Mouse (Mus musculus): Measurements from ENCODE around the gene Lat. TPM values are rescaled to one million over a fixed set of nuclear protein-coding genes. Genes with fewer than 3 reads are reported as not detected.

The Lat gene
- polyA plus RNA-seq (2014; fragmentation: Illumina TruSeq; extraction: RNeasy Lipid Tissue Mini Kit (QIAGEN cat#74804); ENCODE audit: low read depth, low replicate concordance), result not detected

DNA sequence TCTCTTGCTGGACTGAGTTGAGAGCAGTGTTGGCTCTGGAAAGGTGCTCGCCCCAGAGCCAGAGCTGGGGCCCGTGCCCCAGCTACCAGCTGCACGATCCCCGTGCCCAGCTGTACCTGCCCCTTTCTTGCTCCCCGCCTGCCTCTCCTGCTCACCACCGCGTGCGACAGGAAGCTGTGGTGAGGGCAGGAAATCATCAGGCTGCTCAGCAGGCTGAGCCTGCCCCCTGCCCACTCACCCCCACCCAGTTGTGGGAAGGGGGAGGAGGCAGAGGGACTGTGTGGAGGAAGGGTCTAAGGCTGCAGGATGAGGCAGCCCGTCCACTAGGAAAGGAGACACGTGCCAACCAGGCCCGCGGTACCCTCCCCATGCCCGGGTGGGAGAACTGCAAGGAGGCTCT, at the start of gene Lat:
Lat (minus strand) TSS at position 178 of the 400 bp plus-strand sequence.

DNA sequence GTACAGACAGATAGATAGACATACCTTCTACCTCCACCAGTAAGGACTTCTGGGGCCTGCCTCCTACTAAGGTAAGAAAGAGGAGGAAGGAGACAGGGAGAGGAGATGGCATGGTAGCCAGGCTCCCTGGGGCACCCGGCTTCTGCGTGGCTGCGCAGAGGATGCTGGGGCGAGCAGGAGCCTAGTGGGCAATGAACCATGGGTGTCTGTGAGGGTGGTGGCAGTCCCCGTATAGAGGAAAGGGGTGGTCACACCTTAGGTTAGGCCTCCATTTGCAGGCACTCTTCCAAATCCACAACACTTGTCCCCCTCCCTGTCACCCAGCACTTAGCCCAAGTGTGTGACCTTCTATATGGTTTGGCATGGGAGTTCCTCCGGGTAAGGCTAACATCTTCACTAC, 45.4 kb upstream of the Lat start, which contains the start of gene Cd19:
Cd19 (minus strand) TSS at position 165 of the 400 bp plus-strand sequence.

DNA sequence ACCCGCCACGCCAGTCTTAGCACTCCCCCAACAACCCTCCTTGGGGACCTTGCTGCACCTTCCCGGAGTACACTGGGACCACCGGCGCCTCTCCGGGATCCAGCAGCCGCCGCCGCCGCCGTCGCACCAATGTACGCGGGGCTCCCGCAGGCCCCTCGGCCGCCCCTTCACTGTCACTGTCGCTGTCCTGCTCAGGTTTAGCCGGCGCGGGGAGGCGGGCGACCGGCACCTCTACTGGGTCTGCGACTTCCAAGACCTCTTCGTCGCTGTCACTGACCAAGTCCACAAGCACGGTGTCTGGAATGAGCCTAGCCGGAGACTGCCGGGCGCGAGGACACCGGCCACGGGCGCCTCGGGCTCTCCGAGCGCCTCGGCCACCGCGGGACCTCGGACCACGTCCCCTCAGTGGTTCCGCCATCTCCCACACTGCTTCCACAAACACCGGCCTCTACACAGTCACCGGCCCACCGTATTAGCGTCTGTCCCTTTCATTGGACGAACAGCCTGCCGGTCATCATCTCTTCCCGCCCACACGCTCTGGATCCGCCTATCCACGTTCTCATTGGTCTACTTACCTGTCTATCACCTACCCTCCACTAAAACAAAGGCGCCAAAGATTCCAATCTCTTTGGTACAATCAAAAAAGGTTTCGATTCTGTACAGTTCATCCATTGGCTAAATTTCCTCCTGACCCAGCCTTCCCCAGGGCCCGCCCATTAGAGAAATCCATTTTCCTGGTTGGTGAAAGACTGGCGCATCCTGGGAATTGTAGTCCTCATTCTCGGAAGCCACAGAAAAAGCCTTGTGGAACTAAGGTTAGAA, 27.1 kb upstream of the Lat start, which contains the start of gene Nfatc2ip:
Nfatc2ip (minus strand) TSS at position 440 of the 822 bp plus-strand sequence.

DNA sequence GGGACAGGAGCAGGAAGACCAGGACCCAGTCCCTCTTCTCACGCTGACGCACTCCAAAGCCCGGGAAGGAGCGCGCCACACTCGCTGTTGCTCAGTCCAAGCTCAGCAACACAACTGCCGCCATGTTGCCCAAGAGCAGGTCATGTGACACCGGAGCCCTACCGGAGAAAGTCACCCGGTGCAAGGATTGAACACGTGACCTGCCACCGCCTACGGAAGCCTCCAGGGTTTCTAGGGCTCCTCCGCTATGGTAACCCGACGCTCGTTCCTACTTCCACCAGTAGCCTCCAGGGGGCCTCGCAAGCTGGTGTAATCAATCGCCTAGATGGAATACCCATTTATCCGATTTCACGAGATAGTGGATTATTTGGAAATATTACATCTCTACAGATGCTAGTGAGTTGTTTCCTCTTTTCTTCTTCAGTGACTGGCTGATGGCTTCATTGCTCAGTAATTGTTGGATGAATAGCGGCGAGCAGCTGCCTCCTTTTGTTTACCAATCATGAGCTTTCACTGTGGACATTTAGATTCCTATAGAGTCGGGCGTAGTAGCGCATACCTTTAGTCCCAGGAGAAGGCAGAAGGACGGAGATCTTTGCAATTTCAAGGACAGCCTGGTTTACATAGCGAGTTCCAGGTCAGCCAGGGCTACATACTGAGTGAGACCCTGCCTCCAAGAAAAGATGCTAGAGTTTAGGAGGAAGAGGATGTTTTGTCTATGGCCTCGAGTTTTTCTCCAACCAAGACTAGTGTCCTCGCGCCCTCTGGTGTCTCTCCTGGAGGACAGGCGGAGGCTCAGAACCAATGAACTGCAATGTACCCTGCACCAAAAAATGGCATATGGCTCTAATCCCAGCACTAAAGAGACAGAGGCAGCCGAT, 8.1 kb upstream of the Lat start, which contains the start of gene Spns1:
Spns1 (minus strand) TSS at position 173 of the 881 bp plus-strand sequence.

Other genes starting within 250 kb of the Lat start
- 72.1 TPM for gene Xpo6, start 169.1 kb downstream of the Lat start, polyA plus RNA-seq (2014; fragmentation: Illumina TruSeq; extraction: RNeasy Lipid Tissue Mini Kit (QIAGEN cat#74804); ENCODE audit: low read depth, low replicate concordance)
- gene Sbk1, start 97.0 kb downstream of the Lat start, polyA plus RNA-seq (2014; fragmentation: Illumina TruSeq; extraction: RNeasy Lipid Tissue Mini Kit (QIAGEN cat#74804); ENCODE audit: low read depth, low replicate concordance), result 25.2 TPM
- 2.4 TPM for gene Spns1, start 7.9 kb upstream of the Lat start, polyA plus RNA-seq (2014; fragmentation: Illumina TruSeq; extraction: RNeasy Lipid Tissue Mini Kit (QIAGEN cat#74804); ENCODE audit: low read depth, low replicate concordance)
- gene Nfatc2ip, start 27.2 kb upstream of the Lat start, polyA plus RNA-seq (2014; fragmentation: Illumina TruSeq; extraction: RNeasy Lipid Tissue Mini Kit (QIAGEN cat#74804); ENCODE audit: low read depth, low replicate concordance), result 7.6 TPM
- gene Cd19, start 45.3 kb upstream of the Lat start, polyA plus RNA-seq (2014; fragmentation: Illumina TruSeq; extraction: RNeasy Lipid Tissue Mini Kit (QIAGEN cat#74804); ENCODE audit: low read depth, low replicate concordance), result not detected
- gene Rabep2, start 59.2 kb upstream of the Lat start, polyA plus RNA-seq (2014; fragmentation: Illumina TruSeq; extraction: RNeasy Lipid Tissue Mini Kit (QIAGEN cat#74804); ENCODE audit: low read depth, low replicate concordance), result 0.47 TPM
- gene Atp2a1, start 93.5 kb upstream of the Lat start, polyA plus RNA-seq (2014; fragmentation: Illumina TruSeq; extraction: RNeasy Lipid Tissue Mini Kit (QIAGEN cat#74804); ENCODE audit: low read depth, low replicate concordance), result 5.9 TPM
- 1.3 TPM for gene Sh2b1, start 105.9 kb upstream of the Lat start, polyA plus RNA-seq (2014; fragmentation: Illumina TruSeq; extraction: RNeasy Lipid Tissue Mini Kit (QIAGEN cat#74804); ENCODE audit: low read depth, low replicate concordance)
- 8.8 TPM for gene Tufm, start 117.8 kb upstream of the Lat start, polyA plus RNA-seq (2014; fragmentation: Illumina TruSeq; extraction: RNeasy Lipid Tissue Mini Kit (QIAGEN cat#74804); ENCODE audit: low read depth, low replicate concordance)
- gene Atxn2l, start 133.9 kb upstream of the Lat start, polyA plus RNA-seq (2014; fragmentation: Illumina TruSeq; extraction: RNeasy Lipid Tissue Mini Kit (QIAGEN cat#74804); ENCODE audit: low read depth, low replicate concordance), result 23.1 TPM
- 249 TPM for gene Eif3c, start 196.8 kb upstream of the Lat start, polyA plus RNA-seq (2014; fragmentation: Illumina TruSeq; extraction: RNeasy Lipid Tissue Mini Kit (QIAGEN cat#74804); ENCODE audit: low read depth, low replicate concordance)
- 0.47 TPM for gene Apobr, start 215.4 kb upstream of the Lat start, polyA plus RNA-seq (2014; fragmentation: Illumina TruSeq; extraction: RNeasy Lipid Tissue Mini Kit (QIAGEN cat#74804); ENCODE audit: low read depth, low replicate concordance)
- gene Cln3, start 216.2 kb upstream of the Lat start, polyA plus RNA-seq (2014; fragmentation: Illumina TruSeq; extraction: RNeasy Lipid Tissue Mini Kit (QIAGEN cat#74804); ENCODE audit: low read depth, low replicate concordance), result 2.4 TPM
- not detected for gene Il27, start 225.4 kb upstream of the Lat start, polyA plus RNA-seq (2014; fragmentation: Illumina TruSeq; extraction: RNeasy Lipid Tissue Mini Kit (QIAGEN cat#74804); ENCODE audit: low read depth, low replicate concordance)

Measured in adrenal gland, adult 10 weeks (tissue).